Mouse (Mus musculus): ENCODE data around the gene S100b. TPM values are rescaled to one million over a fixed set of nuclear protein-coding genes. Genes with fewer than 3 reads are reported as not detected.
A peak's percentile ranks its signal among the peaks of the same experiment; 100 is the strongest.

The S100b gene
- polyA plus RNA-seq, 1 experiment from 2014 or later = 2.7 TPM

MicroRNAs encoded within 50 kb of the gene (microRNA counts, 519-probe panel; counts per million panel counts)
- 1,783 counts per million, percentile 30 among the panel's probes with 10 or more counts for microRNA mmu-miR-678

Small RNAs within 50 kb of the gene (microRNA-seq; reads per million reads assigned to microRNA genes)
- gene Mir678 = not detected

Other genes with a start within 250 kb of the S100b start
- 15.7 and 15.9 TPM in 2 replicates for gene Zfp280b, start 221.2 kb upstream of the S100b start, polyA plus RNA-seq (2015; fragmentation: Nextera tagmentation; extraction: Ambion mirVana)
- 0.15 TPM in 1 of 2 replicates, not detected in the other for gene Slc5a4b, start 142.9 kb upstream of the S100b start, polyA plus RNA-seq (2015; fragmentation: Nextera tagmentation; extraction: Ambion mirVana)
- not detected in 2 replicates for gene Slc5a4a, start 106.4 kb upstream of the S100b start, polyA plus RNA-seq (2015; fragmentation: Nextera tagmentation; extraction: Ambion mirVana)
- 50.4 and 55.3 TPM in 2 replicates for gene Prmt2, start 16.0 kb upstream of the S100b start, polyA plus RNA-seq (2015; fragmentation: Nextera tagmentation; extraction: Ambion mirVana)
- gene Dip2a, start 91.4 kb downstream of the S100b start, polyA plus RNA-seq (2015; fragmentation: Nextera tagmentation; extraction: Ambion mirVana) = 10.0 and 10.2 TPM in 2 replicates
- not detected in 2 replicates for gene AC141477.1, start 186.6 kb downstream of the S100b start, polyA plus RNA-seq (2015; fragmentation: Nextera tagmentation; extraction: Ambion mirVana)
- gene Pcnt, start 188.9 kb downstream of the S100b start, polyA plus RNA-seq (2015; fragmentation: Nextera tagmentation; extraction: Ambion mirVana) = 10.9 and 12.4 TPM in 2 replicates
- gene 2610028H24Rik, start 195.2 kb downstream of the S100b start, polyA plus RNA-seq (2015; fragmentation: Nextera tagmentation; extraction: Ambion mirVana) = 0.25 TPM in 1 of 2 replicates, not detected in the other
- gene Mcm3ap, start 215.1 kb downstream of the S100b start, polyA plus RNA-seq (2015; fragmentation: Nextera tagmentation; extraction: Ambion mirVana) = 38.3 and 49.3 TPM in 2 replicates
- gene Ybey, start 215.3 kb downstream of the S100b start, polyA plus RNA-seq (2015; fragmentation: Nextera tagmentation; extraction: Ambion mirVana) = 5.6 and 6.1 TPM in 2 replicates